Mouse (Mus musculus) inflammation-experienced regulatory T-cells, adult 16 weeks (primary cell): ENCODE results near the gene Neu2. TPM values are rescaled to one million over a fixed set of nuclear protein-coding genes. Genes with fewer than 3 reads are reported as not detected.

Experiments used
- polyA plus RNA-seq: library from polyadenylated mRNA; unstranded; fragments of 100-300 nt; shearing (Covaris generic); gene quantifications from one replicate; pipeline ENCODE4 v1.2.1, GENCODE M21; 2017

Gene Neu2
- not detected for polyA plus RNA-seq

GRCm38 (mm10) chr1:87509561-87510165 lies at the start of gene Neu2:
Neu2 (plus strand) TSS chr1:87509889.

GRCm38 (mm10) chr1:87469971-87470370 lies 39.7 kb upstream of the Neu2 start, which contains the start of gene Snorc:
Snorc (plus strand) TSS chr1:87470271.

GRCm38 (mm10) chr1:87573800-87574215 lies 64.1 kb downstream of the Neu2 start, which contains the start of gene Ngef:
Ngef (minus strand) TSS chr1:87573870.

GRCm38 (mm10) chr1:87620211-87620668 lies 110.6 kb downstream of the Neu2 start, which contains the start of gene Inpp5d:
Inpp5d (plus strand) TSS chr1:87620312.

Other genes with a start within 250 kb of the Neu2 start
- not detected for gene Efhd1, start 245.5 kb upstream of the Neu2 start, polyA plus RNA-seq
- gene Gigyf2, start 182.9 kb upstream of the Neu2 start, polyA plus RNA-seq: 78.8 TPM
- 0.67 TPM for gene Kcnj13, start 115.2 kb upstream of the Neu2 start, polyA plus RNA-seq
- not detected for gene Snorc, start 39.6 kb upstream of the Neu2 start, polyA plus RNA-seq
- gene Ngef, start 64.0 kb downstream of the Neu2 start, polyA plus RNA-seq: not detected
- 255 TPM for gene Inpp5d, start 110.4 kb downstream of the Neu2 start, polyA plus RNA-seq
- gene Atg16l1, start 246.0 kb downstream of the Neu2 start, polyA plus RNA-seq: 39.6 TPM